Mouse (Mus musculus): ENCODE data around the gene Elovl7. TPM values are rescaled to one million over a fixed set of nuclear protein-coding genes. Genes with fewer than 3 reads are reported as not detected.

The Elovl7 gene
- polyA plus RNA-seq, 1 experiment = 0.51 TPM

GRCm38 (mm10) chr13:108267841-108268634 lies 53.8 kb downstream of the Elovl7 start:
- Histone ChIP-seq H3K79me3 (ENCODE audit: low read depth) (no peaks in the 10 kb centered on the region), H3K36me3 (ENCODE audit: control insufficient read depth, insufficient read depth) (no peaks in the 10 kb centered on the region), H3K27me3 (ENCODE audit: control insufficient read depth, insufficient read depth, insufficient read length) (no peaks in the 10 kb centered on the region), H3K79me2 (ENCODE audit: control insufficient read depth, insufficient read depth) (no peaks in the 10 kb centered on the region), H3ac (ENCODE audit: control insufficient read depth, insufficient read length, low read depth) (no peak overlapping the region), H3K4me3 (ENCODE audit: insufficient read depth, poor library complexity, severe bottlenecking) (no peak overlapping the region)
- TF ChIP-seq CEBPB (IDR thresholded peaks at IDR 0.05; ENCODE audit: low read depth) (no peak), MAX (IDR thresholded peaks at IDR 0.05) (no peak), USF1 (IDR thresholded peaks at IDR 0.05; ENCODE audit: low read depth) (no peak), MYOD1 (IDR thresholded peaks at IDR 0.05; ENCODE audit: control insufficient read depth, insufficient read length, low read depth) (no peak), FOSL1 (IDR thresholded peaks at IDR 0.05; ENCODE audit: insufficient read depth, low read length, poor library complexity, severe bottlenecking) (no peak), CTCF (IDR thresholded peaks at IDR 0.05; ENCODE audit: control insufficient read depth, insufficient read depth, insufficient read length) (no peak), MYOG (IDR thresholded peaks at IDR 0.05; ENCODE audit: control insufficient read depth, extremely low read depth, insufficient read length) (no peak)

GRCm38 (mm10) chr13:108271458-108272148 lies 57.4 kb downstream of the Elovl7 start:
- TF ChIP-seq MYOG (IDR thresholded peaks at IDR 0.05; ENCODE audit: control insufficient read depth, extremely low read depth, insufficient read length) = no peak
- TF ChIP-seq CTCF (IDR thresholded peaks at IDR 0.05; ENCODE audit: control insufficient read depth, insufficient read depth, insufficient read length) = no peak
- TF ChIP-seq USF1 (IDR thresholded peaks at IDR 0.05; ENCODE audit: low read depth) = no peak
- no peak for TF ChIP-seq MAX (IDR thresholded peaks at IDR 0.05)
- TF ChIP-seq FOSL1 (IDR thresholded peaks at IDR 0.05; ENCODE audit: insufficient read depth, low read length, poor library complexity, severe bottlenecking) = no peak
- no peak for TF ChIP-seq MYOD1 (IDR thresholded peaks at IDR 0.05; ENCODE audit: control insufficient read depth, insufficient read length, low read depth)
- no peak for TF ChIP-seq CEBPB (IDR thresholded peaks at IDR 0.05; ENCODE audit: low read depth)
- Histone ChIP-seq H3K4me3 (ENCODE audit: insufficient read depth, poor library complexity, severe bottlenecking) (no peak overlapping the region), H3K27me3 (ENCODE audit: control insufficient read depth, insufficient read depth, insufficient read length) (no peaks in the 10 kb centered on the region), H3ac (ENCODE audit: control insufficient read depth, insufficient read length, low read depth) (no peak overlapping the region), H3K79me3 (ENCODE audit: low read depth) (no peaks in the 10 kb centered on the region), H3K79me2 (ENCODE audit: control insufficient read depth, insufficient read depth) (no peaks in the 10 kb centered on the region), H3K36me3 (ENCODE audit: control insufficient read depth, insufficient read depth) (no peaks in the 10 kb centered on the region)

- Histone ChIP-seq H3ac (ENCODE audit: control insufficient read depth, insufficient read length, low read depth) (no peak overlapping the region), H3K79me2 (ENCODE audit: control insufficient read depth, insufficient read depth) (no peaks in the 10 kb centered on the region), H3K36me3 (ENCODE audit: control insufficient read depth, insufficient read depth) (no peaks in the 10 kb centered on the region), H3K79me3 (ENCODE audit: low read depth) (no peaks in the 10 kb centered on the region), H3K4me3 (ENCODE audit: insufficient read depth, poor library complexity, severe bottlenecking) (no peak overlapping the region), H3K27me3 (ENCODE audit: control insufficient read depth, insufficient read depth, insufficient read length) (no peaks in the 10 kb centered on the region)
- TF ChIP-seq USF1 (IDR thresholded peaks at IDR 0.05; ENCODE audit: low read depth) = no peak
- no peak for TF ChIP-seq CTCF (IDR thresholded peaks at IDR 0.05; ENCODE audit: control insufficient read depth, insufficient read depth, insufficient read length)
- no peak for TF ChIP-seq FOSL1 (IDR thresholded peaks at IDR 0.05; ENCODE audit: insufficient read depth, low read length, poor library complexity, severe bottlenecking)
- TF ChIP-seq MAX (IDR thresholded peaks at IDR 0.05) = no peak
- TF ChIP-seq MYOG (IDR thresholded peaks at IDR 0.05; ENCODE audit: control insufficient read depth, extremely low read depth, insufficient read length) = no peak
- no peak for TF ChIP-seq MYOD1 (IDR thresholded peaks at IDR 0.05; ENCODE audit: control insufficient read depth, insufficient read length, low read depth)
Observed at GRCm38 (mm10) chr13:108272332-108272731, 58.1 kb downstream of the Elovl7 start.

GRCm38 (mm10) chr13:108273034-108273433 lies 58.8 kb downstream of the Elovl7 start:
- Histone ChIP-seq H3K4me3 (ENCODE audit: insufficient read depth, poor library complexity, severe bottlenecking) (no peak overlapping the region), H3K27me3 (ENCODE audit: control insufficient read depth, insufficient read depth, insufficient read length) (no peaks in the 10 kb centered on the region), H3K79me2 (ENCODE audit: control insufficient read depth, insufficient read depth) (no peaks in the 10 kb centered on the region), H3K79me3 (ENCODE audit: low read depth) (no peaks in the 10 kb centered on the region), H3K36me3 (ENCODE audit: control insufficient read depth, insufficient read depth) (no peaks in the 10 kb centered on the region), H3ac (ENCODE audit: control insufficient read depth, insufficient read length, low read depth) (no peak overlapping the region)
- TF ChIP-seq MAX (IDR thresholded peaks at IDR 0.05) (no peak), MYOD1 (IDR thresholded peaks at IDR 0.05; ENCODE audit: control insufficient read depth, insufficient read length, low read depth) (no peak), FOSL1 (IDR thresholded peaks at IDR 0.05; ENCODE audit: insufficient read depth, low read length, poor library complexity, severe bottlenecking) (no peak), CEBPB (IDR thresholded peaks at IDR 0.05; ENCODE audit: low read depth) (no peak), CTCF (IDR thresholded peaks at IDR 0.05; ENCODE audit: control insufficient read depth, insufficient read depth, insufficient read length) (no peak), USF1 (IDR thresholded peaks at IDR 0.05; ENCODE audit: low read depth) (no peak), MYOG (IDR thresholded peaks at IDR 0.05; ENCODE audit: control insufficient read depth, extremely low read depth, insufficient read length) (no peak)

GRCm38 (mm10) chr13:108273456-108273855 lies 59.3 kb downstream of the Elovl7 start:
- Histone ChIP-seq H3K79me3 (ENCODE audit: low read depth) (no peaks in the 10 kb centered on the region), H3K36me3 (ENCODE audit: control insufficient read depth, insufficient read depth) (no peaks in the 10 kb centered on the region), H3ac (ENCODE audit: control insufficient read depth, insufficient read length, low read depth) (no peak overlapping the region), H3K4me3 (ENCODE audit: insufficient read depth, poor library complexity, severe bottlenecking) (no peak overlapping the region), H3K27me3 (ENCODE audit: control insufficient read depth, insufficient read depth, insufficient read length) (no peaks in the 10 kb centered on the region), H3K79me2 (ENCODE audit: control insufficient read depth, insufficient read depth) (no peaks in the 10 kb centered on the region)
- TF ChIP-seq MYOG (IDR thresholded peaks at IDR 0.05; ENCODE audit: control insufficient read depth, extremely low read depth, insufficient read length) (no peak), CTCF (IDR thresholded peaks at IDR 0.05; ENCODE audit: control insufficient read depth, insufficient read depth, insufficient read length) (no peak), CEBPB (IDR thresholded peaks at IDR 0.05; ENCODE audit: low read depth) (no peak), USF1 (IDR thresholded peaks at IDR 0.05; ENCODE audit: low read depth) (no peak), MAX (IDR thresholded peaks at IDR 0.05) (no peak), FOSL1 (IDR thresholded peaks at IDR 0.05; ENCODE audit: insufficient read depth, low read length, poor library complexity, severe bottlenecking) (no peak), MYOD1 (IDR thresholded peaks at IDR 0.05; ENCODE audit: control insufficient read depth, insufficient read length, low read depth) (no peak)

All from C2C12 (cell line).